In genomic region chr10:92024203-92024602, GRCm38 (mm10) we compare ENCODE assay signal across 17 mouse cellular contexts.
"Had no signal": no experiment of that assay in that cellular context is flagged by ENCODE, and none has a peak within 500 bp of the region (broad histone marks: within the 10 kb centered on the region; RNA-seq: fewer than 3 reads in every experiment).

No protein-coding gene starts in this region.

- H3K4me2 ChIP-seq: limb, embryonic 12.5 days; limb, embryonic 15.5 days; liver, embryonic 11.5 days; lung, embryonic 14.5 days had no signal

- ATAC-seq: liver, postnatal 0 days; lung, postnatal 0 days; midbrain, embryonic 16.5 days had no signal

- H3K9me3 ChIP-seq: limb, embryonic 12.5 days; limb, embryonic 15.5 days had no signal

- H3K4me3 ChIP-seq: limb, embryonic 12.5 days; limb, embryonic 15.5 days; myocyte had no signal

- H3K4me1 ChIP-seq: limb, embryonic 12.5 days; limb, embryonic 15.5 days had no signal

- H3K27ac ChIP-seq: limb, embryonic 12.5 days; limb, embryonic 15.5 days; liver, embryonic 14.5 days; macrophage had no signal

- DNase-seq: kidney, adult 18-20 months; kidney, adult 9 months; kidney, postnatal 14 days; kidney, postnatal 4 days; left cerebral cortex, postnatal 4 days; liver, postnatal 0 days; lung, embryonic 14.5 days; thymus, adult 18-20 months; thymus, postnatal 36 days had no signal

- H3K9ac ChIP-seq: limb, embryonic 12.5 days; limb, embryonic 15.5 days; liver, embryonic 14.5 days; liver, postnatal 0 days; lung, embryonic 14.5 days had no signal

- H3K36me3 ChIP-seq: limb, embryonic 12.5 days; limb, embryonic 15.5 days had no signal

- H3K27me3 ChIP-seq: limb, embryonic 12.5 days; limb, embryonic 15.5 days had no signal
